Mouse (Mus musculus) C2C12 (cell line): ENCODE results near the gene Snx22.

Source experiments
- CEBPB ChIP-seq: IDR thresholded peaks from one replicate; pipeline ENCODE4 v1.6.1; 2011; ENCODE audit warnings: low read depth, mild to moderate bottlenecking, control low read depth, moderate library complexity
- CTCF ChIP-seq: IDR thresholded peaks from one replicate; pipeline ENCODE4 v1.5.1; 2011; ENCODE audit not compliant: control insufficient read depth, insufficient read depth, insufficient read length
- FOSL1 ChIP-seq: IDR thresholded peaks from one replicate; pipeline ENCODE4 v1.8.0; 2011; ENCODE audit warnings: mild to moderate bottlenecking, low read length; ENCODE audit not compliant: poor library complexity, insufficient read depth, severe bottlenecking
- MAX ChIP-seq: IDR thresholded peaks from one replicate; pipeline ENCODE4 v1.6.1; 2011; ENCODE audit warnings: mild to moderate bottlenecking, control low read depth
- MYOD1 ChIP-seq: IDR thresholded peaks from one replicate; pipeline ENCODE4 v1.6.1; 2011; ENCODE audit warnings: low read depth; ENCODE audit not compliant: control insufficient read depth, insufficient read length
- MYOG ChIP-seq: IDR thresholded peaks from one replicate; pipeline ENCODE4 v1.6.1; 2011; ENCODE audit not compliant: control insufficient read depth, insufficient read length; ENCODE audit errors: extremely low read depth
- USF1 ChIP-seq: IDR thresholded peaks from one replicate; pipeline ENCODE4 v1.6.1; 2011; ENCODE audit warnings: low read depth, mild to moderate bottlenecking, control low read depth, moderate library complexity

DNA sequence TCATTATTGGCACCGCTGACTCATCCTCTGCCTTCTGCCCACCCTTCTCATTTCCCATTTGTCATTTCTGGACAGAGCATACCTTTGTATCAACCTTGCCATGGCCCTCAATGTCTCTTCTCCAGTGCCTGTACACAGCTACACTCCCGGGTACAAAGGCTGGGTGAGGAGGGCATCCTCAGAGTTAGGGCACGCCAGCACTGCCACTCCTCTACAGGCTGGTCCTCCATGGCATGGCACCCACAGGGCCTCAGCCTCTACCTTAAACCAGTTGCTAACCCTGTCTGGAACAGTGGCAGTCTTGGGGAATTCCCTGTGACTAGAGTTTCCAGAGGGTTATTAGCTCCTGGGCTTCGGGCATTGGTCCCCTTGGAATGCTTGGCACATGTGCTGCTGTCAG is 30.9 kb downstream of the Snx22 start:
- TF ChIP-seq MAX (no peak), CEBPB (no peak), USF1 (no peak), CTCF (no peak), MYOD1 (no peak), FOSL1 (no peak), MYOG (no peak)
